In genomic region chr9:115215830-115216701, GRCm38 (mm10) we compare ENCODE assay signal across 9 mouse cellular contexts.
DNase-seq lines count a peak whose midpoint lies in the region; ATAC-seq and TF ChIP-seq lines count a peak whose summit lies in the region.
"Had no signal": no experiment of that assay in that cellular context is flagged by ENCODE, and none has a peak within 500 bp of the region (broad histone marks: within the 10 kb centered on the region; RNA-seq: fewer than 3 reads in every experiment).

No protein-coding gene starts in this region.

- no peaks in the 10 kb centered on the region for H3K9me3 ChIP-seq in hindbrain, embryonic 10.5 days
- no peaks in the 10 kb centered on the region for H3K9me3 ChIP-seq in hindbrain, postnatal 0 days (ENCODE audit: low read length)
- H3K9me3 ChIP-seq in embryonic facial prominence, embryonic 15.5 days (replicated peaks), result no peaks in the 10 kb centered on the region
- 0 out of 2 replicates have a peak, but pooled peaks cover 5% of the 10 kb centered on the region for H3K9me3 ChIP-seq in limb, embryonic 13.5 days
- H3K9me3 ChIP-seq in neural tube, embryonic 13.5 days, result no peaks in the 10 kb centered on the region

- no peaks in the 10 kb centered on the region for H3K36me3 ChIP-seq in hindbrain, embryonic 10.5 days
- no peaks in the 10 kb centered on the region for H3K36me3 ChIP-seq in hindbrain, postnatal 0 days (ENCODE audit: insufficient read depth, low read length)
- no peaks in the 10 kb centered on the region for H3K36me3 ChIP-seq in embryonic facial prominence, embryonic 15.5 days
- H3K36me3 ChIP-seq in limb, embryonic 13.5 days, result no peaks in the 10 kb centered on the region
- no peaks in the 10 kb centered on the region for H3K36me3 ChIP-seq in neural tube, embryonic 13.5 days
- H3K36me3 ChIP-seq: G1E had no signal

- no peak for ATAC-seq in hindbrain, postnatal 0 days
- 0 out of 2 replicates have a peak, but pooled peaks have one; percentile 49 for ATAC-seq in embryonic facial prominence, embryonic 15.5 days (ENCODE audit: insufficient number of reproducible peaks, low FRiP score, low TSS enrichment, low read depth)
- peak; percentile 53; the same call in 1 of the 2 replicates for ATAC-seq in limb, embryonic 13.5 days (ENCODE audit: low FRiP score, low read depth)
- no peak; the same call in 1 of the 2 replicates for ATAC-seq in neural tube, embryonic 13.5 days (ENCODE audit: low read depth)
- ATAC-seq in inflammation-experienced regulatory T-cells, adult 6 months, result no peak

- no peak for TF ChIP-seq CTCF in hindbrain, postnatal 0 days (IDR thresholded peaks at IDR 0.05; ENCODE audit: low read depth)

- H3K27me3 ChIP-seq in hindbrain, embryonic 10.5 days (ENCODE audit: insufficient read depth, poor library complexity, severe bottlenecking), result no peaks in the 10 kb centered on the region
- H3K27me3 ChIP-seq in hindbrain, postnatal 0 days (ENCODE audit: insufficient read depth, low read length), result no peaks in the 10 kb centered on the region
- no peaks in the 10 kb centered on the region for H3K27me3 ChIP-seq in embryonic facial prominence, embryonic 15.5 days
- no peaks in the 10 kb centered on the region for H3K27me3 ChIP-seq in limb, embryonic 13.5 days
- H3K27me3 ChIP-seq in neural tube, embryonic 13.5 days, result no peaks in the 10 kb centered on the region

- H3K9ac ChIP-seq in hindbrain, postnatal 0 days (replicated peaks; ENCODE audit: low read length), result no peak overlapping the region
- no peak overlapping the region for H3K9ac ChIP-seq in embryonic facial prominence, embryonic 15.5 days
- H3K9ac ChIP-seq in limb, embryonic 13.5 days, result no peak overlapping the region
- H3K9ac ChIP-seq in neural tube, embryonic 13.5 days, result no peak overlapping the region

- H3K4me1 ChIP-seq in hindbrain, embryonic 10.5 days (replicated peaks), result peaks cover 28% of the 10 kb centered on the region
- H3K4me1 ChIP-seq in hindbrain, postnatal 0 days (ENCODE audit: insufficient read depth, low read length), result no peaks in the 10 kb centered on the region
- H3K4me1 ChIP-seq in embryonic facial prominence, embryonic 15.5 days, result peaks cover 14% of the 10 kb centered on the region
- H3K4me1 ChIP-seq in limb, embryonic 13.5 days, result peaks cover 23% of the 10 kb centered on the region
- H3K4me1 ChIP-seq in neural tube, embryonic 13.5 days (replicated peaks), result peaks cover 10% of the 10 kb centered on the region

- H3K27ac ChIP-seq in hindbrain, embryonic 10.5 days, result peak overlapping the region; percentile 53; the same call in 1 of the 2 replicates
- H3K27ac ChIP-seq in hindbrain, postnatal 0 days, result no peak overlapping the region
- no peak overlapping the region for H3K27ac ChIP-seq in embryonic facial prominence, embryonic 15.5 days (replicated peaks)
- no peak overlapping the region for H3K27ac ChIP-seq in limb, embryonic 13.5 days
- H3K27ac ChIP-seq in neural tube, embryonic 13.5 days (replicated peaks), result no peak overlapping the region

- WGBS in hindbrain, embryonic 10.5 days, result 30% methylated on average over 21 of the region's 21 CpGs
- 38% methylated on average over 21 of the region's 21 CpGs for whole genome bisulfite sequencing in hindbrain, postnatal 0 days
- WGBS in embryonic facial prominence, embryonic 15.5 days, result 31% methylated on average over 21 of the region's 21 CpGs
- 26% methylated on average over 21 of the region's 21 CpGs for WGBS in limb, embryonic 13.5 days
- WGBS in neural tube, embryonic 13.5 days, result 17% methylated on average over 21 of the region's 21 CpGs

- H3K4me2 ChIP-seq in hindbrain, postnatal 0 days (ENCODE audit: low read depth, low read length), result no peak overlapping the region
- H3K4me2 ChIP-seq in embryonic facial prominence, embryonic 15.5 days (replicated peaks), result no peak overlapping the region
- H3K4me2 ChIP-seq in limb, embryonic 13.5 days (replicated peaks), result peak overlapping the region; percentile 27; the same call in 1 of the 2 replicates
- peak overlapping the region; percentile 11 for H3K4me2 ChIP-seq in neural tube, embryonic 13.5 days

- H3K4me3 ChIP-seq in hindbrain, embryonic 10.5 days, result peak overlapping the region; percentile 35
- no peak overlapping the region for H3K4me3 ChIP-seq in hindbrain, postnatal 0 days (ENCODE audit: low read length)
- no peak overlapping the region for H3K4me3 ChIP-seq in embryonic facial prominence, embryonic 15.5 days (replicated peaks)
- no peak overlapping the region for H3K4me3 ChIP-seq in limb, embryonic 13.5 days
- H3K4me3 ChIP-seq in neural tube, embryonic 13.5 days, result no peak overlapping the region

- DNase-seq in hindbrain, embryonic 10.5 days (ENCODE audit: low spot score), result peak; percentile 53
- no peak for DNase-seq in hindbrain, postnatal 0 days (ENCODE audit: low spot score)
- no peak for DNase-seq in cerebellum, adult 9-11 months
- no peak for DNase-seq in Muller cell, postnatal 12 days (ENCODE audit: inconsistent ontology term)

Comparison
In these comparisons a context has a peak if more than half of its experiments do, and no peak if none do; other contexts are left out.
1. ATAC-seq: peak in embryonic facial prominence, embryonic 15.5 days (single experiment) and limb, embryonic 13.5 days (single experiment); none in hindbrain, postnatal 0 days (single experiment), neural tube, embryonic 13.5 days (single experiment) and inflammation-experienced regulatory T-cells, adult 6 months (single experiment).
2. H3K4me2 ChIP-seq: peak in limb, embryonic 13.5 days (single experiment) and neural tube, embryonic 13.5 days (single experiment); none in hindbrain, postnatal 0 days (single experiment) and embryonic facial prominence, embryonic 15.5 days (single experiment).